Mouse (Mus musculus) erythroblast, adult 5-6 weeks (primary cell): Measurements from ENCODE around the gene Taar7a. TPM values are rescaled to one million over a fixed set of nuclear protein-coding genes. Genes with fewer than 3 reads are reported as not detected.

ENCODE experiments used
- ATAC-seq: replicated peaks from 2 replicates; pipeline ENCODE4 v1.8.0; 2016; ENCODE audit warnings: moderate number of reproducible peaks, mild to moderate bottlenecking, moderate TSS enrichment, inconsistent platforms; ENCODE audit not compliant: poor library complexity, low FRiP score, severe bottlenecking
- total RNA-seq, 2 experiments: library from RNA; stranded (forward) in 1 of 2; stranded (reverse) in 1 of 2; fragments of 150-400 nt in 1 of 2; fragments of 200-764, 138-1000 nt in 1 of 2; gene quantifications; 2 replicates each; pipeline versions ENCODE4 v1.2.3 to v1.2.4; 2015 to 2017; ENCODE audit warnings: low replicate concordance in 2 of 2

The Taar7a gene
- total RNA-seq (2015; ENCODE audit: low replicate concordance) (not detected in 2 replicates), total RNA-seq (2017; ENCODE audit: low replicate concordance) (not detected in 2 replicates)

DNA sequence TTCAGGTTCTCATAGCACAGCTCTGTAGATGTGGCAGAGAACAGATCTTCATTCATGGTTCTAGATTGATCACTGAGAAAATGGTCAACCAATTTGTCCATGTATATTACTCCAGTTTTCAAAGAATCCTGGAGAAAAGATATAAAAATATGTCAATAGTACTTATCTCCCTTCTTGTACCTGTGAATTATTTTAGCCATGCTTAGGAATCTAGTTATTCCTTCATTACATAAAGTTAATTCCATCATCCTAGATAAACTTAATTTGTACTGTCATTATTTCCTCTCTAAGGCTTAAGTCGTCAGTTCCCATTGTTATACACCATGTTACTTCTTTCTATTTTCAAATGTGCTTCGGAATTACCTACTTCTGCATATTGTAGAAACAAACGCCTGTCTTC, at the start of gene Taar7a:
Gene Taar7a, minus strand, starts transcription at position 101 of the 400 bp plus-strand sequence.
- no peak for ATAC-seq

DNA sequence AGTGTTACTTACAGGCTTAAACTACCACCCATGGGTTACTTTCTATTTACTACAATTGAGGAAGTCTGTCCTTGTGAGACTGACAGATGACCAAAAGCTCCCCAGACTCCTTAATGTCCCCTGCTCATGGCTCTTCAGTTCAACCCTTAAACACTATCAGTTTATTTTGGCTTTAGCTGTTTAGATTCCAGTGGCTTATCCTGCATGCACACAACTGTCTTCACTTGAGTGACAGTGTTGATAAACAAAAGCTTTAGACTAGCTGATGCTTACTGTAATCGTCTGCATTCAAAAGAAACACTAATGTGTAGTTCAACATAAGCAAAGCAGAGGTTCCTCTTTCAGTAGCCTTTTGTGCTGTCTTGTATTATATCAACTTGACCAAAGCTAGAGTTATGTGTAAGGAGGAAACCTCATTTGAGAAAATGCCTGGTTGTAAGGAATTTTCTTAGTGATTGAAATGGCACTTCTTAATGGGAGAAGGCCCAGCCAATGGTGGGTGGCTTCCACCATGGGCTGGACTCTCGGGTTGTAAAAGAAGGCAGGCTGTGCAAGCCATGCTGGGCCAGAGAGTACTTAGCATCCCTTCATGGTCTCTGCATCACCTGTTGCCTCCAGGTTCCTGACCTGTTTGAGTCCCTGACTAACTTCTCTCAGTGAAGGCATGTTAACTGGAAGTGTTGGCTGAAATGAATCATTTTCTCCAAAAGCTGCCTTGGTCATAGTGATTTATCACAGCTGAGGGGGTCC, 47.0 kb upstream of the Taar7a start:
- peak; percentile 87 for ATAC-seq

DNA sequence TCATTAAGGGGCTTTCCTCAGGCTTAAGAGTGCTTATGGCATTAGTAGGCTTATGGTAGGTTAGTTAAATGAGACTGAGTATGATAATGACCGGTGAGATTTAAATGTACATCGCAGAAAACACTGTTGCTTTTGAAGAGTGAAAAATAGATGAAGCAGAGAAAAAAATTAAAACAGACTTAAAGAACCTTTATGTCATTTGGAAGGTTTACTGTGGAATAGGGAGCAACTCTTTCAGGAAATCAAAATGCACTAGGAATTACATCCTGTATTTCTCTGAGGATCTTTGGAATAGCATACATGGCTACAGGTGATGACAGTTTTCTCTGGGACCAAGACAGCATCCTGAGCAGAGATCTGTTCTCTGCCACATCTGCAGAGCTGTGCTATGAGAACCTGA, 44.0 kb upstream of the Taar7a start, which contains the start of gene Taar7e:
Gene Taar7e, plus strand, starts transcription at position 301 of the 400 bp plus-strand sequence.
- no peak for ATAC-seq

DNA sequence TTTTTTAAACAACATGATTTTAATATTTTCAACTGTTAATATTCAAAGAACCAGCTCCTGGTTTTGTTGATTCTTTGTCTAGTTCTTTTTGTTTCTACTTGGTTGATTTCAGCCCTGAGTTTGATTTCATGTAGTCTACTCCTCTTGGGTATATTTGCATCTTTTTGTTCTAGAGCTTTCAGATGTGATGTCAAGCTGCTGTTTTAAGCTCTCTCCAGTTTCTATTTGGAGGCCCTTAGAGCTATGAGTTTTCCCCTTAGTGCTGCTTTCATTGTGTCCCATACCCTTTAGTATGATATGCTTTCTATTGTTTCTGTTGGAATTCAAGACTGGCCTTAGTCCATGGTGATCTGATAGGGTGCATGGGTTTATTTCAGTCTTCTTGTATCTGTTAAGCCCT, 38.1 kb upstream of the Taar7a start:
- no peak for ATAC-seq

DNA sequence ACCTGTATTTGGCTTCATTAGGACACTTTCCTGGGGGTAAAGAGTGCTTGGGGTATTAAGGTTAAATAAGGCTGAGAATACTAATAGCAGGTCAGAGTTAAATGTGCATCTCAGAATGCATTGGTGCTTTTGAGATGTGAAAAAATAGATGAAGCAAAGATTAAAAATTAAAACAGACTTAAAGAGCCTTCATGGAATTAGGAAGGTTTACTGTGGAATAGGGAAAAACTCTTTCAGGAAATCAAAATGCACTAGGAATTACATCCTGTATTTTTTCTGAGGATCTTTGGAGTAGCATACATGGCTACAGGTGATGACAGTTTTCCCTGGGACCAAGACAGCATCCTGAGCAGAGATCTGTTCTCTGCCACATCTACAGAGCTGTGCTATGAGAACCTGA, 33.6 kb upstream of the Taar7a start, which contains the start of gene Taar7d:
Gene Taar7d, plus strand, starts transcription at position 301 of the 400 bp plus-strand sequence.
- ATAC-seq, result no peak

DNA sequence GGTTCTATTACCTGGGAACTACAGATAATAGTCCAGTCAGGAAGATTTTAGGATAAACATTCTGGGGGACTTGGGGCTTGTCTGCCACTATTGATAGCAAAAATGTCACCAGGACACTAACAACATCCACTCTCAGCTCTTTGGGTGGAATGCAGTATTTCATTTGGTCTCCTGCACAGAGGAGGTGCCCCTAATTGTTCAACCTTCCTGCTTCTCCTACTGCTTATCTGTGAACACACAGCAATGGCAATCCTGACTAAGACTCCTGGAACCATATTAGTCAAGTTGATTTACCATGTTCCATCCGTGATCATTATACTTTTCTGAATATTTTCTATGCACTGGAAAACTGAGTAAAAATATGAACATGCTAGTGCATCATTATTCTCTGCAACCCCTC, 14.9 kb upstream of the Taar7a start:
- 0 out of 2 replicates have a peak, but pooled peaks have one; percentile 47 for ATAC-seq

DNA sequence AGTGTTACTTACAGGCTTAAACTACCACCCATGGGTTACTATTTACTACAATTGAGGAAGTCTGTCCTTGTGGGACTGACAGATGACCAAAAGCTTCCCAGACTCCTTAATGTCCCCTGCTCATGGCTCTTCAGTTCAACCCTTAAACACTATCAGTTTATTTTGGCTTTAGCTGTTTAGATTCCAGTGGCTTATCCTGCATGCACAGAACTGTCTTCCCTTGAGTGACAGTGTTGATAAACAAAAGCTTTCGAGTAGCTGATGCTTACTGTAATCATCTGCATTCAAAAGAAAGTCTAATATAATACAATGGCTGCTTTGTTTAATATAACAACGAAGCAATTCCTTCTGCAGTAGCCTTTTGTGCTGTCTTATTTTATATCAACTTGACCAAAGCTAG, 13.8 kb upstream of the Taar7a start:
- peak; percentile 88 for ATAC-seq

DNA sequence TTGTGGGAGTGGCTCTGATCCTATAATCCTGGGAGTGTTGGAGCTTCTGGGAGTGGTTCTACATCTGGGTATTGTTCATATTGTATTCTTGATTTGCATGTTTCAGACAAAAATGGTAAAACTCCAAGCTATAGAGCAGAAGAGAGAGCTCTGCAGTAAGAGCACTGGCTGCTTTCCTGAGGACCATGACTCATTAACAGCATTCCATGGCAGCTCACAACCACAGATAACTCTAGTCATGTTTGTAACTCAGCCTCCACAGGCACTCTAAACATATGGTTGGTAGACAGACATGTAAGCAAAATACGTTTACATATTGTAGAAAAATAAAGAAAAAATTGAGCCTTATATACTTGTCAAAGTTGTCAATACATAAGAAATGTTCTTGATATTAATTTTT, 13.2 kb upstream of the Taar7a start:
- peak; percentile 80 for ATAC-seq

DNA sequence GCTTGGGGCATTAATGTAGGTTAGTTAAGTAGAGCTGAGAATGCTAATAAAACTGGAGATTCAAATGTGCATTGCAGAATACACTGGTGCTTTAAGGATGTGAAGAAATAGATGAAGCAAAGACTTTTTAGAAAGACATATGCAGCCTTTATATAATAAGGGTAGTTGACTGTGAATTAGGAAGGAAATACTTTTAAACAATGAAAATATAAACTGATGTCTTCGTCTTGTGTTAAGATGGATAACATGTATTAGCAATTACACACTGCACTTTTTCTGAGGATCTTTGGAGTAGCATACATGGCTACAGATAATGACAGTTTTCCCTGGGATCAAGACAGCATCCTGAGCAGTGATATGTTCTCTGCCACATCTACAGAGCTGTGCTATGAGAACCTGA, 6.4 kb upstream of the Taar7a start, which contains the start of gene Taar7b:
Gene Taar7b, plus strand, starts transcription at position 301 of the 400 bp plus-strand sequence.
- ATAC-seq, result no peak

DNA sequence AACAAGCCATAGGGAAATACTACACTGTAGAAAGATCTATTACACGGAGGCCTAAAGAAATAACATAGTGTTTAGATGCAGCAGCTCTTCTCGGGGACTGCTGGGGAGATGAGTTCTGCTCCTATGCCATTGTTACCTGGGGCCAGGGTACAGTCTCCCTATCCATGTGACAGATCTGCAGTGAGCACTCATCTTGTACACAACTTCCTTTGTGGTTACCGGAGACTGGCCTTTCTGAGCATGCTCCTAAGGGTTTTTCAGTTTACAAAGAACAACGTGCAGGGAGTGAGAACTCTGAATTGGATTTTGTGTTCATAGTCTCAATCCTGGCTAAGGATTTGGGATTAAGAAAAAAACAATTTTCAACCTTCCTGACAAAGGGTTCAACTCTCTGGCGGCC, 6.9 kb downstream of the Taar7a start:
- ATAC-seq, result no peak

DNA sequence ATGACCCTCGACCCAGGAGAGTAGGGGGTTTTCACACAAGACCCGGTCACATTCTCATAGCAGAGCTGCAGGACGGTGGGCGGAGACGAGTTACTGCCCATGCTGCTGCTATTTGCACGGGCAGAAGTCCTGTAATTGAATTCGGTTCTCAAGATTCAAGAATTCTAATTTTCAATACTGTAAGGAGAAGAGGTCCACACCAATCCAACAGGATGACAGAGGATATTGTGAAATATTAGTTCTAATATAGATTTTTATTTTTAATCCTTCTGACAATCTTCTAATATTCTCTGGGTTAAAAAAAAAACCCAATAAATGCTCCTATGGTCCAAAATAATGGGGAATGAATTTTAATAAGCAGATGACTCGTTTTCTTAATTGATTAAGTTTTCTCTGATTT, 7.7 kb downstream of the Taar7a start, which contains the start of gene Taar6:
Gene Taar6, minus strand, starts transcription at position 101 of the 400 bp plus-strand sequence.
- ATAC-seq, result no peak

DNA sequence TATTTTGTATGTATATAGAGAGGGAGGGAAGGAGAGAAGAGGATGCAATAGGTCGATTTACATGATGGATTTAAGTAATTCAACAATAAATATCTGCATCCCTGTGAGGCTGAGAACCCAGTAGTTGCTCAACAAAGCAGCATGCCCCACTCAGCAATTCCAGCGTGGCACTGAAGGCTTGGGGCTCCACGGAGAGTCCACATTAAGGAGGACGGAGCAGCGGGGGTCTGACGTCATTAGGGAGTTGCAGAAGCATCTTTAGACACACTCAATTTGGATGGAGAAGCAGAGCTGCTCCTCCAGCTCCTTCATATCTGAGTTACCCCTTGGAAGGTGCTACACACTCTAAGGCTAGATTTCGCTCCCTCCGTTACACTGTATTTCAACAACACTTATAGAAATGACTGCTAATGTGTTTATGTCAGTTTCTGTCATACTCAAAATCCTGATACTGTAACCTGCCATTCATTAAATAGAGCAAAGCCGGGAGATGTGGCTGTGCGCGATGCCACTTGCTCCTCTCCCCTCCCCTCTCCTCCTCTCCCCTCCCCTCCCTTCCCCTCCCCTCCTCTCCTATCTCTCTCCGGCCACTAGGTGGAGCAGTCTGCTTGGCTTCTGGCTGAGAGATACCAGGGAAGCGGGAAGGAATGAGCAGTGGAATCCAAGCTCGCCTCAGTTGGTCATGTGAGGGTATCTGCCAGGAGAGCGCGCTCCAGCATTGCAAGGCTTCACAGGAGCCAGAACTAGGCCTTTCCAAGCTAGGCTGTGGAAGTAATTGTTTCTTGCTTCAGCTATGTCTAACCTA, 14.2 kb downstream of the Taar7a start:
- no peak for ATAC-seq

DNA sequence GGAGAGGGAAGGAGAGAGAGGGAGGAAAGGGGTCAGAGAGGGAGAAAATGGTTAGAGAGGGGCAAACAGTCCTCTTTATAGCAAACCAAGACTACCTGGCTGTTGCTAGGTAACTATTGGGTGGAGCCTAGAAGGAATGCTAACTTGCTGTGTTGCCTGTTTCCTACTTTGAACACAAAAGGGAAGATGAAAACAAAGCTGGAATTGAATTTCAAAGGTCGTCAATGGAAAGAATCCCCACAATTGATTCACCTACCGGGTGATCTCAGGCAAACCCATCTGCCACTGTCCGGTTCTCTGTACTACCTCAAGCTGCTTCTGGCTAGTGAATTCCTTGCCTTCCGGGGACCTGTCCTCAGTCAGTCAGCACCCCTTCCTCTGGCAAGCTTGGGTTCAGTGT, 15.3 kb downstream of the Taar7a start:
- no peak for ATAC-seq

DNA sequence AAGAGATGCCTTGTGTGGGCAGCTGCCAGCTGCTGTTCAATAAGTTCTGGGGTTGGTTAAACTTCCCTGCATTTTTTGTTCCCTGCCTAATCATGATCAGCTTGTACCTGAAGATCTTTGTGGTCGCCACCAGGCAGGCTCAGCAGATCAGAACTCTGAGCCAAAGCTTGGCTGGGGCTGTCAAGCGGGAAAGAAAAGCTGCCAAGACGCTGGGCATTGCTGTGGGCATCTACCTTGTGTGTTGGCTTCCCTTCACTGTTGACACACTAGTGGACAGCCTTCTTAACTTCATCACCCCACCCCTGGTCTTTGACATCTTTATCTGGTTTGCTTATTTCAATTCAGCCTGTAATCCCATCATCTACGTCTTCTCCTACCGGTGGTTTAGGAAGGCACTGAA, 22.0 kb downstream of the Taar7a start:
- no peak for ATAC-seq

DNA sequence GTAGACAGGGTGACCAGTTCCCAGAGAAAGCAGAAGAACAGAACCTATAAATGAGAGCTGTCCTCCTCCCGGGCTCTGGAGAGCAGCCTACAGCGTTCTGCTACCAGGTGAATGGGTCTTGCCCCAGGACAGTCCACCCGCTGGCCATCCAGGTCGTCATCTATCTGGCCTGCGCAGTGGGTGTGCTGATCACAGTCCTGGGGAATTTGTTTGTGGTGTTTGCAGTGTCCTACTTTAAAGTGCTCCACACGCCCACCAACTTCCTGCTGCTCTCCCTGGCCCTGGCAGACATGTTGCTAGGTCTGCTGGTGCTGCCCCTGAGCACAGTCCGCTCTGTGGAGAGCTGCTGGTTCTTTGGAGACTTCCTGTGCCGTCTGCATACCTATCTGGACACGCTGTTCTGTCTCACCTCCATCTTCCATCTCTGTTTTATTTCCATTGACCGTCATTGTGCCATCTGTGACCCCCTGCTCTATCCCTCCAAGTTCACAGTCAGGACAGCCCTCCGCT, 22.6 kb downstream of the Taar7a start, which contains the start of gene Taar5:
Gene Taar5, plus strand, starts transcription at position 51 of the 510 bp plus-strand sequence.
- ATAC-seq, result no peak

DNA sequence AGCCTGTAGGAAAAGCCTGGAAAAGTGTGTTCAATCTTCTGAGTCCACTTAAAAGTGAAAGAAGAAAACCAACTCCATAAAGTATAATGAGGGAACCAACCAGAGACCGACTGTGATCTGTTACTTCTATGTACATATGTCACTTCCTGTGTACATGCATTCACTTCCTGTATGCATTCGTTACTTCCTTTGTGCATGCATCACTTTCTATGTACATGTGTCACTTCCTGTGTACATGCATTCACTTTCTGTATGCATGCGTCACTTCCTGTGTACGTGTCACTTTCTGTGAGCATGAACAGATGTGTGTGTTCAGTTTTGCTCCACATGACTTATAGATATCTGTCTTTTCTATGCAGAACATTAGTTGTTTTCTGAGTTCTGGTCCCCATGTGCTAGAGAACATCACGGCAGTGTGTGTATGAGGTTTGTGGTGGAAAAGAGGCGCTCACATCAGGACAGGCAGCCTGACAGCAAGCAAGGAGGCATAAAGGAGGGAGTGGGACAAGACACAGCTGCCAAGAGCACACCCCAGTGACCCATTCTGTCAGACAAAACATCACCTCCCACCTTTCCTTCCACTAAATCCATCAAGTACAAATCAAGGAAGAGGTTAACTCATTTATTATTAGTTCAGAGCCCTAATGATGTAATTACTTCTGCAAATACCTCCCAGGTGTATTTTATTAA, 28.2 kb downstream of the Taar7a start:
- no peak for ATAC-seq

DNA sequence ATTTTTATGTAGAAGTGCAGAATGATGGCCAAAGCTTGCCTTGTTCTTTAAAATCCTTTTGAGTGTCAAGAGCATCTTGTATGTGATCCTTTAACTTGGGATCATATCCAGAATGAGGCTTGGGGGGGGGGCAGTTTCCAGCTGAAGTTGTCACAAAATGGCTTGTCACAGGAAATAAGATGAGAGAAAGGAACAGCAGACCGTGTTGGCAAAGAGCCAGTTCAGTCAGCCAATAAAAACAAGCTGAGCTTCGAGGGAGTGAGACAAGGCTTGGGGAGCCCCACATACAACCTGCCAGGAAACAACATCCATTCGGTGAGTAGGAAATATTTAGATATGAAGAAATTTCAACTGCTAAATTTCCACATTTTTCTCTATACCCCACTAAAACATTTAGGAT, 29.8 kb downstream of the Taar7a start:
- ATAC-seq, result no peak

DNA sequence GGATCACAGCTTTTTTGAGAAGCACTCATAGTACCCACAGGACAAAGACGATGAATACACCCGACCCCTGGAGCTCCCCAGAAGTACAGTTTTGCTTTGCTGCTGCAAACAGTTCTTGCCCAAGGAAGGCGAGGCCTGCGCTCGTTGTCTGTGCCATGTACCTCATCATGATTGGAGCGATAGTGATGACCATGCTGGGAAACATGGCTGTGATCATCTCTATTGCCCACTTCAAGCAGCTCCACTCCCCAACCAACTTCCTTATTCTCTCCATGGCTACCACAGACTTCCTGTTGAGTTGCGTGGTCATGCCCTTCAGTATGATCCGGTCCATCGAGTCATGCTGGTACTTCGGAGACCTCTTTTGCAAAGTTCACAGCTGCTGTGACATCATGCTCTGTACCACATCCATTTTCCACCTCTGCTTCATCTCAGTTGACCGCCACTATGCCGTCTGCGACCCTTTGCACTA, 32.8 kb downstream of the Taar7a start, which contains the start of gene Taar4:
Gene Taar4, plus strand, starts transcription at position 51 of the 472 bp plus-strand sequence.
- ATAC-seq, result no peak

DNA sequence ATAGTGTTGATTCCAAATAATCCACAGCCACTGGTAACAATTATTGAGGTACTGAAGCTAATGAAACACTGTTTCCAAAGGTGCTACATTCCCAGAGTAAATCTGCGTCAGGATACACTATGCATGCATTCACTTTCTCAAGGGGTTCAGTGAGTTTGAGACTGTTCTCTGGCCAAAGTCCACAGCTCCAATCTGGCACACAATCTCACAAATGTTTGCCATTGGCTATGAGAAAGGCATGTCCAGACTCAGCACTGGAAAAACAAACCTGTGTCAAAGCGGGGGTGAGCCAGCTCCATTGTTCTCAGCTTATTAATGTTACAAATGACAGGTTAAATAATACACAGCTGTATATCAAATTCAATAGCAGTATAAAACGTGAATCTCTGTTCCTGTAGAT, 34.2 kb downstream of the Taar7a start:
- ATAC-seq, result no peak

DNA sequence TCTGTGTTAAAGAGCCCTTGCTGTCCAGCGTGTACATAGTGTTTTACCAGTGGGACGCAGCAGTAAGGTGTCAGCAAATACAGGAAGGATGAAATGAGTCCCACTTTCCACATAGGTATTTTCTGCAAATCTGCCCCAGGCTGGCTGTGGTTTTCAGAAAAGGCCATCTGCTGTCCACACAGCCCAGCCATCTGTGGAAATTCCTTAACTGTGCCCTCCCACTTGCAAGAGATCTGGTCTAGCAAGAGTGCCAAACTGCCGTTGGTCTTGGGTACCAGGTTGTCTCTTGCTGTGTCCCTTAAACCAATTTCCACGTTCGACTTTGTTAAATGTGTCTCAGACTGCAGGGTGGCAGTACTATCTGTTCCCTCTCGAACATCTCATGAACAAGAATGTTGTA, 41.6 kb downstream of the Taar7a start:
- no peak for ATAC-seq
